Mouse (Mus musculus): Measurements from ENCODE around the gene Matk. TPM values are rescaled to one million over a fixed set of nuclear protein-coding genes. Genes with fewer than 3 reads are reported as not detected.

Gene Matk
- polyA plus RNA-seq, 1 experiment = 0.67 TPM

DNA sequence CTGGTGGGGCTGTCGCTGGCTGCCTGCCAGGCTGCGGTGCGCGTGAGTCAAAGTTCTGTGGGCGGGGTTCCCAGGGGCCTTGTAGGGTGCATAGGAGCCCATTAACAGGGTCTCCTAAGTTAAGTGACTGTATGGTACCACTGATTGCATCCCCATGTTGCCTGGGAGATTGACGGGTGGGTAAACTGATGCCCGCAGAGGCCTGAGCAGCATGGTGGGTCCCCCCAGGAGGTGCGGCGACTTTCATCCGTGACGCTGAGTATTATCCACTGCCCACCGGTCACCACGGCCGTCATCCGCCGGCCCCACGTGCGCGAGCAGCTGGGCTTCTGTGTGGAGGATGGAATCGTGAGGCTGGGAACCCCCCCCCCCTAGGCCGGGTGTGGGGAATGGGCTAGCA is 19.6 kb downstream of the Matk start:
- TF ChIP-seq E2F4 (IDR thresholded peaks at IDR 0.05; ENCODE audit: insufficient read depth) (no peak), REST (IDR thresholded peaks at IDR 0.05; ENCODE audit: insufficient read depth, insufficient read length) (no peak), TCF12 (IDR thresholded peaks at IDR 0.05; ENCODE audit: insufficient read depth, poor library complexity, severe bottlenecking) (no peak)
- Histone ChIP-seq H3K79me2 (ENCODE audit: control insufficient read depth, insufficient read depth) (peaks cover 14% of the 10 kb centered on the region), H3K27me3 (ENCODE audit: control insufficient read depth, insufficient read depth, insufficient read length) (no peaks in the 10 kb centered on the region), H3ac (ENCODE audit: control insufficient read depth, insufficient read length) (no peak overlapping the region), H3K4me3 (no peak overlapping the region), H3K4me2 (ENCODE audit: low read depth) (no peak overlapping the region), H3K36me3 (ENCODE audit: control insufficient read depth, insufficient read depth) (no peaks in the 10 kb centered on the region)

DNA sequence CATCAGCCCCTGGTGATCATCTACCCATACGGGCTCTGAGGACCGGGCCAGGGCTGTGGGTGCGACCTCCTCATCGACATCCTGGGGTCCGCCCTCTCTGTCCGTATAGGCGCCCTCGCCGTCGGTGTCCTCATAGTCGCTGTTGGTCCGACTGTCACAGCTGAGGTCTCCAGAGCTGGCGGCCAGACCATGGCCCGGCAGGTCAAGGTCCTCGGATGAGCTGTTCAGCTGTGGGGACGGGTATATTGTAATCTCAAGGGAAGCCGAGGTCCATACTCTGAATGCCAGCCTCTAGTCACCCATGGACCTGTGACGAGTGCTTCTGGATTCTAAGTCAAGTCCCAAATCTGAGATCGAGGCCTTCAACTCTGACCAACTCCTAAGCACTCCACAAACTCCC is 21.1 kb downstream of the Matk start:
- Histone ChIP-seq H3ac (ENCODE audit: control insufficient read depth, insufficient read length) (no peak overlapping the region), H3K4me3 (no peak overlapping the region), H3K27me3 (ENCODE audit: control insufficient read depth, insufficient read depth, insufficient read length) (no peaks in the 10 kb centered on the region), H3K4me2 (ENCODE audit: low read depth) (no peak overlapping the region), H3K36me3 (ENCODE audit: control insufficient read depth, insufficient read depth) (no peaks in the 10 kb centered on the region), H3K79me2 (ENCODE audit: control insufficient read depth, insufficient read depth) (peaks cover 8% of the 10 kb centered on the region)
- TF ChIP-seq POLR2AphosphoS2 (IDR thresholded peaks at IDR 0.05; ENCODE audit: insufficient read length, low read depth) (no peak), USF1 (IDR thresholded peaks at IDR 0.05; ENCODE audit: low read depth) (no peak), SRF (IDR thresholded peaks at IDR 0.05; ENCODE audit: control insufficient read depth, insufficient read length, low read depth) (no peak), MAX (IDR thresholded peaks at IDR 0.05; ENCODE audit: low read depth) (no peak), POLR2A (IDR thresholded peaks at IDR 0.05; ENCODE audit: insufficient read length, low read depth) (no peak), MYOG (IDR thresholded peaks at IDR 0.05; ENCODE audit: control insufficient read depth in 1 of 3, insufficient read depth in 1 of 3, insufficient read length in 2 of 3, low read depth in 2 of 3) (no peak), CEBPB (IDR thresholded peaks at IDR 0.05; ENCODE audit: insufficient read depth, poor library complexity, severe bottlenecking) (no peak), TCF3 (IDR thresholded peaks at IDR 0.05; ENCODE audit: insufficient read length, low read depth) (no peak), MYOD1 (IDR thresholded peaks at IDR 0.05; ENCODE audit: control insufficient read depth in 1 of 3, insufficient read length in 2 of 3, low read depth in 2 of 3) (no peak), E2F4 (IDR thresholded peaks at IDR 0.05; ENCODE audit: insufficient read depth) (no peak)

GRCm38 (mm10) chr10:81277676-81278075 is 24.9 kb downstream of the Matk start:
- H3K27me3 ChIP-seq (ENCODE audit: control insufficient read depth, insufficient read depth, insufficient read length) = peaks cover 10% of the 10 kb centered on the region
- no peaks in the 10 kb centered on the region for H3K36me3 ChIP-seq (ENCODE audit: control insufficient read depth, insufficient read depth)
- no peak overlapping the region for H3K4me3 ChIP-seq
- H3ac ChIP-seq (ENCODE audit: control insufficient read depth, insufficient read length) = no peak overlapping the region
- H3K4me2 ChIP-seq (ENCODE audit: low read depth) = no peak overlapping the region
- TF ChIP-seq CEBPB (IDR thresholded peaks at IDR 0.05; ENCODE audit: insufficient read depth, poor library complexity, severe bottlenecking) (no peak), MAX (IDR thresholded peaks at IDR 0.05; ENCODE audit: low read depth) (no peak)
- no peaks in the 10 kb centered on the region for H3K79me2 ChIP-seq (ENCODE audit: control insufficient read depth, insufficient read depth)

DNA sequence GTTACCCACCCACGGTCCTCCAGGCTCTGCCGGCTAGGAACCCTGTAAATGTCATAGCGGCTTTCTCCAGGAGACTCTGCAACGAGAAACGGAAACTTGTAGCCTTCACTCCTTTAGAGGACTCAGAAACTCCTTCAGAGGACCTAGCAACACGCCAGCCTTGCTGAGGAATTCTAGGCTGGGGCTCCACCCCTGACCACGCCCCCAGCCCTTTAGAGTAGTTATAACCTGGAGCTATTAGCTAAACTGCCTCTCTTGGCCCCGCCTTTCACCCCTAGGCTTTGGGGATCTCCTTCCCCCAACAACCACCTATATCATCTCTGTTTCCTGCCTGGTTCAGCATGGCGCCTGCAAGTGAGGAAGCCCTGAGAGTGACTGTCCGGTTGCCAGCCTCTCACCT is 26.8 kb downstream of the Matk start:
- H3K4me2 ChIP-seq (ENCODE audit: low read depth) = no peak overlapping the region
- H3K79me2 ChIP-seq (ENCODE audit: control insufficient read depth, insufficient read depth) = no peaks in the 10 kb centered on the region
- no peak overlapping the region for H3ac ChIP-seq (ENCODE audit: control insufficient read depth, insufficient read length)
- no peak overlapping the region for H3K4me3 ChIP-seq
- TF ChIP-seq POLR2A (IDR thresholded peaks at IDR 0.05; ENCODE audit: insufficient read length, low read depth) = no peak
- no peak for TF ChIP-seq SRF (IDR thresholded peaks at IDR 0.05; ENCODE audit: control insufficient read depth, insufficient read length, low read depth)
- no peak for TF ChIP-seq TCF12 (IDR thresholded peaks at IDR 0.05; ENCODE audit: insufficient read depth, poor library complexity, severe bottlenecking)
- TF ChIP-seq MAX (IDR thresholded peaks at IDR 0.05; ENCODE audit: low read depth) = no peak
- TF ChIP-seq E2F4 (IDR thresholded peaks at IDR 0.05; ENCODE audit: insufficient read depth) = no peak
- TF ChIP-seq MYOG (IDR thresholded peaks at IDR 0.05; ENCODE audit: control insufficient read depth in 1 of 3, insufficient read depth in 1 of 3, insufficient read length in 2 of 3, low read depth in 2 of 3) = no peak
- no peak for TF ChIP-seq REST (IDR thresholded peaks at IDR 0.05; ENCODE audit: insufficient read depth, insufficient read length)
- no peak for TF ChIP-seq MYOD1 (IDR thresholded peaks at IDR 0.05; ENCODE audit: control insufficient read depth in 1 of 3, insufficient read length in 2 of 3, low read depth in 2 of 3)
- no peak for TF ChIP-seq POLR2AphosphoS2 (IDR thresholded peaks at IDR 0.05; ENCODE audit: insufficient read length, low read depth)
- no peak for TF ChIP-seq USF1 (IDR thresholded peaks at IDR 0.05; ENCODE audit: low read depth)
- no peak for TF ChIP-seq TCF3 (IDR thresholded peaks at IDR 0.05; ENCODE audit: insufficient read length, low read depth)
- no peak for TF ChIP-seq CEBPB (IDR thresholded peaks at IDR 0.05; ENCODE audit: insufficient read depth, poor library complexity, severe bottlenecking)
- H3K27me3 ChIP-seq (ENCODE audit: control insufficient read depth, insufficient read depth, insufficient read length) = peaks cover 28% of the 10 kb centered on the region
- H3K36me3 ChIP-seq (ENCODE audit: control insufficient read depth, insufficient read depth) = no peaks in the 10 kb centered on the region

GRCm38 (mm10) chr10:81284189-81284588 is 31.5 kb downstream of the Matk start:
- Histone ChIP-seq H3K4me3 (no peak overlapping the region), H3K27me3 (ENCODE audit: control insufficient read depth, insufficient read depth, insufficient read length) (peaks cover 38% of the 10 kb centered on the region)

More at GRCm38 (mm10) chr10:81284189-81284588, 31.5 kb downstream of the Matk start:
- H3K4me2 ChIP-seq (ENCODE audit: low read depth) = no peak overlapping the region
- no peak overlapping the region for H3ac ChIP-seq (ENCODE audit: control insufficient read depth, insufficient read length)
- H3K36me3 ChIP-seq (ENCODE audit: control insufficient read depth, insufficient read depth) = no peaks in the 10 kb centered on the region
- no peak for TF ChIP-seq USF1 (IDR thresholded peaks at IDR 0.05; ENCODE audit: low read depth)
- TF ChIP-seq POLR2A (IDR thresholded peaks at IDR 0.05; ENCODE audit: insufficient read length, low read depth) = no peak
- no peak for TF ChIP-seq SRF (IDR thresholded peaks at IDR 0.05; ENCODE audit: control insufficient read depth, insufficient read length, low read depth)
- no peak for TF ChIP-seq REST (IDR thresholded peaks at IDR 0.05; ENCODE audit: insufficient read depth, insufficient read length)
- TF ChIP-seq TCF12 (IDR thresholded peaks at IDR 0.05; ENCODE audit: insufficient read depth, poor library complexity, severe bottlenecking) = no peak
- no peak for TF ChIP-seq CEBPB (IDR thresholded peaks at IDR 0.05; ENCODE audit: insufficient read depth, poor library complexity, severe bottlenecking)
- no peak for TF ChIP-seq POLR2AphosphoS2 (IDR thresholded peaks at IDR 0.05; ENCODE audit: insufficient read length, low read depth)
- no peak for TF ChIP-seq MYOG (IDR thresholded peaks at IDR 0.05; ENCODE audit: control insufficient read depth in 1 of 3, insufficient read depth in 1 of 3, insufficient read length in 2 of 3, low read depth in 2 of 3)
- no peaks in the 10 kb centered on the region for H3K79me2 ChIP-seq (ENCODE audit: control insufficient read depth, insufficient read depth)
